In the genomic region with DNA sequence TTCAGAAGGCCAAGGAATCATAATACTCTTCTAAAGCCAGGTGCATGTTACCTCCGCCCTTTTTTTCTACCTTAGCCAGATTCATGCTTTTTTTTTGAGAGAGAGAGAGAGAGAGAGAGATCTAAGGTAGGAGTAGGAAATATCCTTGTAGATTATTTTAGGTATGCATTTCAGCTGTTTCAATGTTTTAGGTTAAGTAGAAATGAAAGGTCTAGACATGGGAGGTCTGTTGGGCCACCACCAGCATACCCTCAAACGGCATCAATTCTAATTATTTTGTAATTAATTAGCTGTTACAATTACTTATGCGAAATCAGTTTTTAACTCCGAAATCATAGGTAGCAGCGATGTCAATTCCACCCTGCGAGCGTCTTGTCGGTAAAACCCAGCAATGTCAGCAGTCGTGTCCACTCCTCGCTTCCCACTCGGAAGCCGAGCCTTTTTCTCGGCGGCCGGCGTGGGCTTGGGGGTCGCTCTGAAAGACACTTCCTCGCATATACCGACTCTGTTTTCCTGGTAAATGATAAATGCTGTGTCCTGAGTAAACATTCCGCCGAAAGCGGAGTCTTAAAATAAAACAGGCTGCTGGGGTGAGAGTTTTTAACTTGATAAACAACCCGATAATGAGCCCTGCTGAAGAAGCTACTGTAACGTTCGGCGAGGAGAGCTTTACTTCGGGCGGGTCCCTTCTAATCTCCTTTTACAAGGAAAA, we compare ENCODE assay signal across 10 mouse cellular contexts. TPM values are rescaled to one million over a fixed set of nuclear protein-coding genes. Genes with fewer than 3 reads are reported as not detected.
DNase-seq lines count a peak whose midpoint lies in the region; ATAC-seq lines count a peak whose summit lies in the region.
"Had no signal": no experiment of that assay in that cellular context is flagged by ENCODE, and none has a peak within 500 bp of the region (broad histone marks: within the 10 kb centered on the region; RNA-seq: fewer than 3 reads in every experiment).

No protein-coding gene starts in this region.

- intact Hi-C loops in left cerebral cortex, postnatal 4 days (cut with DNase I), result loop anchor here (10.0 kb wide), 1 partner anchor 285 kb away; no protein-coding TSS in a partner anchor

- WGBS in embryonic facial prominence, embryonic 12.5 days, result 1% methylated on average over 28 of the region's 28 CpGs
- 1% methylated on average over 28 of the region's 28 CpGs for WGBS in neural tube, embryonic 11.5 days

- peaks cover 17% of the 10 kb centered on the region for H3K4me1 ChIP-seq in embryonic facial prominence, embryonic 12.5 days
- no peaks in the 10 kb centered on the region for H3K4me1 ChIP-seq in neural tube, embryonic 11.5 days (ENCODE audit: control insufficient read depth, insufficient read depth, low read length)

- H3K27ac ChIP-seq in embryonic facial prominence, embryonic 12.5 days, result no peak overlapping the region
- H3K27ac ChIP-seq in neural tube, embryonic 11.5 days (ENCODE audit: low read depth, low read length), result no peak overlapping the region
- H3K27ac ChIP-seq: limb, embryonic 12.5 days had no signal

- peak overlapping the region; percentile 7; the same call in 1 of the 2 replicates for H3K4me3 ChIP-seq in embryonic facial prominence, embryonic 12.5 days
- peak overlapping the region; percentile 17 for H3K4me3 ChIP-seq in neural tube, embryonic 11.5 days (ENCODE audit: low read depth, low read length)
- H3K4me3 ChIP-seq: limb, embryonic 12.5 days had no signal

- no peak overlapping the region for H3K9ac ChIP-seq in embryonic facial prominence, embryonic 12.5 days
- H3K9ac ChIP-seq in neural tube, embryonic 11.5 days (ENCODE audit: low read length), result 0 out of 2 replicates have a peak overlapping the region, but pooled peaks have one; percentile 12
- H3K9ac ChIP-seq: limb, embryonic 12.5 days had no signal

- no peak overlapping the region for H3K4me2 ChIP-seq in embryonic facial prominence, embryonic 12.5 days (replicated peaks)
- H3K4me2 ChIP-seq in neural tube, embryonic 11.5 days (ENCODE audit: low read depth), result peak overlapping the region; percentile 23

- peak; percentile 24 for DNase-seq in embryo, embryonic 10 days (ENCODE audit: low spot score)
- no peak for DNase-seq in embryo, embryonic 9.5 days (ENCODE audit: extremely low spot score)
- DNase-seq in left cerebral cortex, postnatal 4 days, result peak; percentile 2
- no peak for DNase-seq in left cerebral cortex, adult 18-20 months (ENCODE audit: low spot score in 2 of 2)
- DNase-seq in neural tube, embryonic 11.5 days (ENCODE audit: low spot score), result peak; percentile 66
- no peak for DNase-seq in thymus, postnatal 25 days
- DNase-seq in spleen, postnatal 14 days (ENCODE audit: low spot score in 2 of 2), result no peak

- H3K9me3 ChIP-seq in embryonic facial prominence, embryonic 12.5 days, result no peaks in the 10 kb centered on the region
- no peaks in the 10 kb centered on the region for H3K9me3 ChIP-seq in neural tube, embryonic 11.5 days (ENCODE audit: control insufficient read depth, low read length)
- H3K9me3 ChIP-seq: limb, embryonic 12.5 days had no signal

- no peak for ATAC-seq in embryonic facial prominence, embryonic 12.5 days (ENCODE audit: insufficient number of reproducible peaks, insufficient read depth, low FRiP score, low TSS enrichment)
- no peak for ATAC-seq in neural tube, embryonic 11.5 days (ENCODE audit: insufficient read depth, low FRiP score, low TSS enrichment)

- no peaks in the 10 kb centered on the region for H3K36me3 ChIP-seq in embryonic facial prominence, embryonic 12.5 days
- no peaks in the 10 kb centered on the region for H3K36me3 ChIP-seq in neural tube, embryonic 11.5 days (ENCODE audit: control insufficient read depth, insufficient read depth, low read length)
- H3K36me3 ChIP-seq: limb, embryonic 12.5 days had no signal

- peaks cover 71% of the 10 kb centered on the region for H3K27me3 ChIP-seq in embryonic facial prominence, embryonic 12.5 days
- H3K27me3 ChIP-seq in neural tube, embryonic 11.5 days (ENCODE audit: control insufficient read depth, insufficient read depth, low read length), result peaks cover 91% of the 10 kb centered on the region

RNA-seq across cellular contexts. Expression of a gene that starts 3.4 kb away (rescaled TPM):
- not detected for total RNA-seq in left cerebral cortex, postnatal 4 days (2021)
- not detected for total RNA-seq in left cerebral cortex, adult 18-20 months (2021)
- polyA plus RNA-seq in embryonic facial prominence, embryonic 12.5 days (2016; fragmentation: Nextera tagmentation; extraction: Ambion mirVana), result 2.1 TPM in 2 replicates
- 4.2 and 5.6 TPM in 2 replicates for polyA plus RNA-seq in neural tube, embryonic 11.5 days (2014; fragmentation: Nextera tagmentation; extraction: Ambion mirVana)
- polyA plus RNA-seq: C2C12 had no signal

RNA-seq across cellular contexts. Expression of a gene that starts 55.9 kb away (rescaled TPM):
- 10 to 100 TPM; 13.1 to 13.5 TPM for total RNA-seq in left cerebral cortex, postnatal 4 days (2021)
- 10 to 100 TPM in 1 of 2 experiments, 1 to 10 TPM in 1; 9.0 to 13.9 TPM for total RNA-seq in left cerebral cortex, adult 18-20 months (2021)
- 23.2 and 23.9 TPM in 2 replicates for polyA plus RNA-seq in embryonic facial prominence, embryonic 12.5 days (2016; fragmentation: Nextera tagmentation; extraction: Ambion mirVana)
- polyA plus RNA-seq in neural tube, embryonic 11.5 days (2014; fragmentation: Nextera tagmentation; extraction: Ambion mirVana), result 16.4 and 17.4 TPM in 2 replicates

Comparison
In these comparisons a context has a peak if more than half of its experiments do, and no peak if none do; other contexts are left out.
1. DNase-seq: peak in embryo, embryonic 10 days (single experiment), left cerebral cortex, postnatal 4 days (single experiment) and neural tube, embryonic 11.5 days (single experiment); none in embryo, embryonic 9.5 days (single experiment), left cerebral cortex, adult 18-20 months (0 of 2), thymus, postnatal 25 days (single experiment) and spleen, postnatal 14 days (0 of 2).